Mouse (Mus musculus): ENCODE measurements at regions not wholly inside any gene's neighbourhood (a gene's known extent, or its start where the extent isn't known, plus 50 kb on each side); places are given as distances from the start of the nearest gene placed in this dataset.
"Not testable (repeated sequence)": the region's sequence is repeated elsewhere in the genome, so short reads cannot be mapped to it uniquely, and the experiment has no call there.

DNA sequence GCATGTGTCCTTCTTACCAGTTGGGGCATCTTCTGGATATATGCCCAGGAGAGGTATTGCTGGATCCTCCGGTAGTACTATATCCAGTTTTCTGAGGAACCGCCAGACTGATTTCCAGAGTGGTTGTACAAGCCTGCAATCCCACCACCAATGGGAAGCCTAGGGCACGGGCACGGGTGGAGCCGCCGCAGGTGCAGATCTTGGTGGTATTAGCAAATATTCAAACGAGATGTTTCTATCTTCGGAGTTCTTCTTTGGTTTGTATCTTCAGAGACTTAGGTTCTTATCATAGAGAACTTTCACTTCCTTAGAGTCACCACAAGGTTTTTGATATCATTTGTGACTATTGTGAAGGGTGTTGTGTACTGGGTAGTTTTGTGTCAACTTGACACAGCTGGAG, 103.1 kb downstream of the Btbd35f12 start:
- H3K27ac ChIP-seq; H3K4me1 ChIP-seq (replicated peaks); H3K36me3 ChIP-seq; H3K27me3 ChIP-seq (ENCODE audit: insufficient read depth, poor library complexity, severe bottlenecking); H3K9me3 ChIP-seq; H3K4me3 ChIP-seq: not testable (repeated sequence)
- 89% methylated on average over 8 of the region's 8 CpGs for WGBS
- peak; percentile 45 for DNase-seq (ENCODE audit: low spot score)

All from hindbrain, embryonic 10.5 days (tissue).